Comparison of ENCODE assay signal across 45 mouse cellular contexts in the genomic region with DNA sequence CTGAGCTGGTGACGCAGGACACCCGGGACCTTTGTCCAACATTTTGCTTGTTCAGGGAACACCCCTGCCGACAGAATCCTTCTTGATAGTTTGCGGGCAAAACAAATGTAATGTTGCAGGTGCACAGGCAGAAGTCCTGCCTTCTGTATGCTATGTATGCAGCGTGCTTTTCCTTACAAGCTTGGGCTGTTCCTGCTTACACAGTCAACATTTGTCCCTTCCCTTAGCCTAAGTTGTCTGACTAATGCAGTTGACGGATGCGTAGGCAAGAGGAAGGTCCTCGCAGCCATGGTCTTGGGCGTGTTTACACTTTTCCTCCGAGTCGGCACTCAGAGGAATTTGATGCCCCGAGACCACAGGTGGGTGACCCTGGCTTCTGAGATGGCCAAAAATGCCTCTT. TPM values are rescaled to one million over a fixed set of nuclear protein-coding genes. Genes with fewer than 3 reads are reported as not detected.
"Had no signal": no experiment of that assay in that cellular context is flagged by ENCODE, and none has a peak within 500 bp of the region (broad histone marks: within the 10 kb centered on the region; RNA-seq: fewer than 3 reads in every experiment).

No protein-coding gene starts in this region.

- H3K27ac ChIP-seq: heart, embryonic 10.5 days; heart, embryonic 13.5 days; heart, embryonic 15.5 days; hindbrain, embryonic 10.5 days; hindbrain, embryonic 12.5 days; hindbrain, embryonic 13.5 days; hindbrain, embryonic 14.5 days; hindbrain, embryonic 15.5 days; hindbrain, postnatal 0 days; intestine, embryonic 15.5 days; kidney, embryonic 15.5 days; kidney, postnatal 0 days; layer of hippocampus, adult 2 months had no signal

- H3K4me3 ChIP-seq: heart, embryonic 10.5 days; heart, embryonic 12.5 days; heart, embryonic 13.5 days; heart, embryonic 15.5 days; hindbrain, embryonic 10.5 days; hindbrain, embryonic 12.5 days; hindbrain, embryonic 13.5 days; hindbrain, embryonic 15.5 days; intestine, embryonic 15.5 days; kidney, embryonic 15.5 days; layer of hippocampus, adult 2 months had no signal

- H3K27me3 ChIP-seq: heart, embryonic 12.5 days; heart, embryonic 13.5 days; heart, embryonic 15.5 days; hindbrain, embryonic 12.5 days; hindbrain, embryonic 13.5 days; intestine, embryonic 15.5 days; kidney, embryonic 15.5 days had no signal

- H3K4me1 ChIP-seq: hindbrain, embryonic 13.5 days; hindbrain, embryonic 15.5 days had no signal

- H3K4me2 ChIP-seq: heart, embryonic 11.5 days; heart, embryonic 12.5 days; heart, embryonic 13.5 days; heart, embryonic 15.5 days; hindbrain, embryonic 12.5 days; hindbrain, embryonic 13.5 days; hindbrain, embryonic 14.5 days; hindbrain, embryonic 15.5 days; intestine, embryonic 15.5 days; kidney, embryonic 15.5 days had no signal

- H3K9ac ChIP-seq: heart, embryonic 12.5 days; heart, embryonic 13.5 days; heart, embryonic 15.5 days; hindbrain, embryonic 12.5 days; hindbrain, embryonic 13.5 days; hindbrain, embryonic 14.5 days; hindbrain, embryonic 15.5 days; intestine, embryonic 15.5 days; kidney, embryonic 15.5 days had no signal

- H3K36me3 ChIP-seq: heart, embryonic 10.5 days; heart, embryonic 15.5 days; hindbrain, embryonic 10.5 days; hindbrain, embryonic 12.5 days; hindbrain, embryonic 13.5 days; hindbrain, embryonic 15.5 days; intestine, embryonic 15.5 days; kidney, embryonic 15.5 days had no signal

- ATAC-seq: hindbrain, embryonic 16.5 days; hindbrain, postnatal 0 days; inflammation-experienced regulatory T-cells, adult 6 months; intestine, embryonic 15.5 days; intestine, embryonic 16.5 days; intestine, postnatal 0 days had no signal

- H3K9me3 ChIP-seq: heart, embryonic 10.5 days; heart, embryonic 12.5 days; heart, embryonic 13.5 days; heart, embryonic 15.5 days; hindbrain, embryonic 10.5 days; hindbrain, embryonic 12.5 days; hindbrain, embryonic 13.5 days; hindbrain, embryonic 15.5 days; intestine, embryonic 15.5 days; kidney, embryonic 15.5 days had no signal

- DNase-seq: heart, postnatal 14 days; heart, postnatal 36 days; kidney, adult 11 months; kidney, adult 18-20 months; kidney, adult 2 months; kidney, adult 8-10 months; kidney, adult 9 months; kidney, postnatal 10 days; kidney, postnatal 14 days; kidney, postnatal 25 days; kidney, postnatal 36 days; layer of hippocampus, adult 9-11 months; layer of hippocampus, postnatal 36 days had no signal

RNA-seq across cellular contexts. Expression of gene Dmbt1, which starts 46.7 kb away (rescaled TPM):
- total RNA-seq: heart, postnatal 25 days; heart, postnatal 36 days; hematopoietic stem cell, adult 5-6 weeks; hindbrain, postnatal 0 days; layer of hippocampus, adult 18-20 months; layer of hippocampus, adult 2 months; layer of hippocampus, adult 8-10 months; layer of hippocampus, postnatal 10 days; layer of hippocampus, postnatal 14 days; layer of hippocampus, postnatal 25 days; layer of hippocampus, postnatal 36 days; left cerebral cortex, adult 18-20 months had no signal
- polyA plus RNA-seq: heart, embryonic 10.5 days; heart, embryonic 11.5 days; heart, embryonic 12.5 days; heart, embryonic 13.5 days; heart, embryonic 14.5 days; heart, postnatal 0 days; hindbrain, embryonic 10.5 days; hindbrain, embryonic 11.5 days; hindbrain, embryonic 12.5 days; hindbrain, embryonic 13.5 days; hindbrain, embryonic 14.5 days; hindbrain, embryonic 15.5 days; hindbrain, embryonic 16.5 days; hindbrain, postnatal 0 days; inflammation-experienced regulatory T-cells, adult 6 months; kidney, embryonic 14.5 days; kidney, embryonic 16.5 days; kidney, postnatal 0 days had no signal

RNA-seq across cellular contexts. Expression of gene Htra1, which starts 49.3 kb away (rescaled TPM):
- total RNA-seq: hematopoietic stem cell, adult 5-6 weeks had no signal
- polyA plus RNA-seq: inflammation-experienced regulatory T-cells, adult 6 months had no signal
